Mouse (Mus musculus) A20 (cell line): ENCODE results near the gene Sspo.

Source experiments
- DNase-seq: peaks from one replicate; pipeline ENCODE4 v3.0.0-alpha.2; 2011; ENCODE audit warnings: low read depth, low spot score

Sspo gene

GRCm38 (mm10) chr6:48447929-48448328, at the start of gene Sspo:
TSS of gene Sspo (plus strand) at chr6:48448229.
- no peak for DNase-seq

- DNase-seq, result no peak
Observed at GRCm38 (mm10) chr6:48399906-48400305, 48.1 kb upstream of the Sspo start.

GRCm38 (mm10) chr6:48404071-48404470, 44.0 kb upstream of the Sspo start:
- DNase-seq, result no peak

- DNase-seq, result no peak
Observed at GRCm38 (mm10) chr6:48409726-48410343, 38.2 kb upstream of the Sspo start.

- no peak for DNase-seq
Observed at GRCm38 (mm10) chr6:48410551-48410950, 37.5 kb upstream of the Sspo start.

- no peak for DNase-seq
Observed at GRCm38 (mm10) chr6:48411193-48412092, 36.6 kb upstream of the Sspo start.

- DNase-seq, result no peak
Observed at GRCm38 (mm10) chr6:48412147-48412546, 35.9 kb upstream of the Sspo start.

GRCm38 (mm10) chr6:48412662-48413061, 35.4 kb upstream of the Sspo start:
- no peak for DNase-seq

GRCm38 (mm10) chr6:48413081-48413480, 34.9 kb upstream of the Sspo start:
- DNase-seq, result no peak

- no peak for DNase-seq
Observed at GRCm38 (mm10) chr6:48414886-48415285, 33.1 kb upstream of the Sspo start.

GRCm38 (mm10) chr6:48415636-48416035, 32.4 kb upstream of the Sspo start:
- DNase-seq, result no peak

GRCm38 (mm10) chr6:48416486-48416885, 31.5 kb upstream of the Sspo start:
- no peak for DNase-seq

- no peak for DNase-seq
Observed at GRCm38 (mm10) chr6:48420647-48421046, 27.4 kb upstream of the Sspo start.

GRCm38 (mm10) chr6:48423336-48423735, 24.7 kb upstream of the Sspo start:
- no peak for DNase-seq

GRCm38 (mm10) chr6:48424074-48424473, 24.0 kb upstream of the Sspo start:
- DNase-seq, result no peak

GRCm38 (mm10) chr6:48426956-48427355, 21.1 kb upstream of the Sspo start:
- no peak for DNase-seq

GRCm38 (mm10) chr6:48428769-48429557, 19.1 kb upstream of the Sspo start:
- DNase-seq, result no peak

- no peak for DNase-seq
Observed at GRCm38 (mm10) chr6:48430748-48431147, 17.3 kb upstream of the Sspo start.

GRCm38 (mm10) chr6:48432893-48433816, 14.9 kb upstream of the Sspo start:
- no peak for DNase-seq

- no peak for DNase-seq
Observed at GRCm38 (mm10) chr6:48434651-48435050, 13.4 kb upstream of the Sspo start.

GRCm38 (mm10) chr6:48435111-48435510, 12.9 kb upstream of the Sspo start:
- DNase-seq, result no peak
